Mouse (Mus musculus) stomach, embryonic 16.5 days (tissue): ENCODE measurements at regions not wholly inside any gene's neighbourhood (a gene's known extent, or its start where the extent isn't known, plus 50 kb on each side); places are given as distances from the start of the nearest gene placed in this dataset.

Experiments
- ATAC-seq: fragments of 200-750 bp; cut with Nextera tagmentation; 2 replicates; pipeline ENCODE4 v1.8.0; 2017; ENCODE audit warnings: moderate number of reproducible peaks, moderate TSS enrichment; ENCODE audit not compliant: insufficient read depth, low FRiP score
- H3K27ac ChIP-seq: fragments of 300-500 bp; sonication (generic); 2 replicates; pipeline ENCODE4 v1.5.1; 2014; ENCODE audit warnings: low read length
- H3K27me3 ChIP-seq: fragments of 300-500 bp; sonication (generic); 2 replicates; pipeline ENCODE4 v1.6.1; 2014; ENCODE audit warnings: low read length, control low read depth, mixed read lengths; ENCODE audit not compliant: control insufficient read depth, insufficient read depth
- H3K36me3 ChIP-seq: fragments of 300-500 bp; sonication (generic); 2 replicates; pipeline ENCODE4 v1.6.1; 2014; ENCODE audit warnings: low read length; ENCODE audit not compliant: control insufficient read depth, insufficient read depth
- H3K4me1 ChIP-seq: fragments of 300-500 bp; sonication (generic); 2 replicates; pipeline ENCODE4 v1.6.1; 2014; ENCODE audit warnings: low read length, control low read depth, mixed read lengths; ENCODE audit not compliant: control insufficient read depth, insufficient read depth
- H3K4me2 ChIP-seq: fragments of 300-500 bp; sonication (generic); 2 replicates; pipeline ENCODE4 v1.6.1; 2014; ENCODE audit warnings: low read depth, low read length, mixed read lengths
- H3K4me3 ChIP-seq: fragments of 300-500 bp; sonication (generic); replicated peaks from 2 replicates; pipeline ENCODE4 v1.5.1; 2014; ENCODE audit warnings: mild to moderate bottlenecking, low read length
- H3K9ac ChIP-seq: fragments of 300-500 bp; sonication (generic); 2 replicates; pipeline ENCODE4 v1.6.1; 2014; ENCODE audit warnings: low read length
- H3K9me3 ChIP-seq: fragments of 300-500 bp; sonication (generic); replicated peaks from 2 replicates; pipeline ENCODE4 v1.6.1; 2016; ENCODE audit warnings: low read length, control low read depth; ENCODE audit not compliant: control insufficient read depth
- WGBS: fragments of 180-500 bp; shearing (Covaris S2); extraction: QIAGEN DNeasy Blood & Tissue Kit; methylation state at CpG from one replicate; pipeline ENCODE4 v1.1.7; 2014; 5-methylcytosine and 5-hydroxymethylcytosine counted together

DNA sequence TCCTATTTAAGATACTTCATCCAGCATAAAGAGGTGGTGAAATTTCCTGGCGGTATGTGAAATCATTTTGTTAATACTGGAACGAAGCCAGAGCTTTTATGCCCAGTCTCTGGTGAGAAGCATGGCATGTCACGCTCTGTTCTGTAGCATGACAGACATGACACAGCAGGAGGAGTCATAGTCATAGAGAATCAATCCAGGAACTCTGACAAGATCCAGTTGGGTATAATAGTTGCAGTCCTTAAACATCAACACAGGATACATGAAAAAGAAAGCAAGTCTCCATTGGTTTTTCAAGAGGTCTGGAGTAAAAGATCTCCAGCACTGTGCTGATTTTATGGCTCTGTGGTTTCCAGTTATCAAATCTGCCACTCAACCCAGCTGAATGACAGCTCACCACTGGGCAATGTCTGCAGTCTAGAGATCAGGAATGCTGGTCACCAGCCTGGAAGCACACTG, 320.1 kb upstream of the Adgrl4 start:
- Histone ChIP-seq H3K27ac (no peak overlapping the region), H3K9ac (no peak overlapping the region), H3K9me3 (no peaks in the 10 kb centered on the region), H3K36me3 (no peaks in the 10 kb centered on the region), H3K4me3 (no peak overlapping the region), H3K4me1 (no peaks in the 10 kb centered on the region), H3K27me3 (no peaks in the 10 kb centered on the region), H3K4me2 (no peak overlapping the region)
- ATAC-seq, result no peak
- WGBS, result 71% methylated on average over 3 of the region's 3 CpGs

DNA sequence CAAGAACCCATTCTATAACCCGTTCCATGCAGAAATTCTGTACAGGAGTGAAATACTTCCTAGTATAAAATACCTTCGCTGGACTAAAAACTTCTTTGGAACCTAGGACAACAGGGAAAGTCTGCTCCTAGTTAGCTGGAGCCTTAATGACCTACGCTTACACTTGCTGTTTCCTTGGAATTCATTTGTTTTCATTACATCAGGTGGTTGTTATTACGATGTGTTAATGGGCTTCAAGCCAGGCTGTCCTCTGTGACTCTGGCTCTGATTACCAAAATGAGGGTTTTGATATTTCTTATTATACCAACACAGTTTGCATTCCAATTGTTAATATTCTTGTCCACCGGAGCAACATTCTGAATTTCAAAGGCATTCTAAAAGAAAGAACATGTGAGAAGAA, 313.6 kb upstream of the Adgrl4 start:
- H3K36me3 ChIP-seq, result no peaks in the 10 kb centered on the region
- H3K9me3 ChIP-seq, result no peaks in the 10 kb centered on the region
- H3K4me3 ChIP-seq, result no peak overlapping the region
- H3K4me1 ChIP-seq, result no peaks in the 10 kb centered on the region
- no peak for ATAC-seq
- no peak overlapping the region for H3K27ac ChIP-seq
- no peak overlapping the region for H3K9ac ChIP-seq
- H3K4me2 ChIP-seq, result no peak overlapping the region
- H3K27me3 ChIP-seq, result no peaks in the 10 kb centered on the region
- WGBS, result 74% methylated on average over 5 of the region's 5 CpGs

DNA sequence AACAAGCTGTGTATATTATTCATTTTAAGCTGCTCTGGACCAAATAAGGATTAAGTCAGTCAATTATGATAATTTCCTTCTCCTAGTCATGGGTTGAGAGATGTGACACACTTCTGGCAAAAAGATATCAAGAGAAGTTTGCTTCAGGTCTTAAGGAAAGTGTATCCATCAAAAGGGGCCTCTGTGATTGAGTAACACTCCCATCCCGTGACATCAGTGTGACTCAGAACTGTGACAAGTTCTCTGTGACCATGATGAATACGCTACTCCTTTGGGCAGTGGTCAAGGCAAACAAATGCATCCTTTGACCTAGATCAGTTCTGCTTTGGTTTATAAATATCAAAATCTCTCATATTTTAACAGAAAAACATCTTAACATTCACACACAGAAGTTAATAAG, 290.8 kb upstream of the Adgrl4 start:
- 80% methylated on average over 2 of the region's 2 CpGs for WGBS
- no peak overlapping the region for H3K4me2 ChIP-seq
- H3K9me3 ChIP-seq, result no peaks in the 10 kb centered on the region
- no peak overlapping the region for H3K9ac ChIP-seq
- H3K27ac ChIP-seq, result no peak overlapping the region
- ATAC-seq, result no peak
- no peaks in the 10 kb centered on the region for H3K27me3 ChIP-seq
- no peaks in the 10 kb centered on the region for H3K4me1 ChIP-seq
- H3K36me3 ChIP-seq, result no peaks in the 10 kb centered on the region
- no peak overlapping the region for H3K4me3 ChIP-seq

DNA sequence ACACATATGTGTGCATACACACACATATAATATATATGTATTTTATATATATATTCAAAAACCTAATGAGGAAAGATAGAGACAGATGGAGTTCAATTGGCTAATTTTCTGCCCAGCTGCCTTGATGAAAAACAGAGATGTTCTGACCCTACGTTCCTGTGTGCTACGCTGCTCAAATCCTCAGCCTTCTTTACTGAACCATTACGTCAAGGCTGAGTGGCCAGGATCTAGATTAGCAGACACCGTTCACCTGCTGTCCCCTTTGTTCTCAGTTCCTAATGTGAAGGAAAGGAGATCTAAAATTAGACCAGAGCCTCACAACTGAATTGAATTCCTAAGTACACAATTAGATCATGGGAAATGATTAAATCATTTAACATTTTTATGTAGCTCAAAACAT, 284.3 kb upstream of the Adgrl4 start:
- no peaks in the 10 kb centered on the region for H3K9me3 ChIP-seq
- no peaks in the 10 kb centered on the region for H3K36me3 ChIP-seq
- H3K4me2 ChIP-seq, result no peak overlapping the region
- WGBS, result 41% methylated on average over 4 of the region's 4 CpGs
- H3K27me3 ChIP-seq, result no peaks in the 10 kb centered on the region
- no peaks in the 10 kb centered on the region for H3K4me1 ChIP-seq
- H3K9ac ChIP-seq, result no peak overlapping the region
- ATAC-seq, result no peak
- no peak overlapping the region for H3K4me3 ChIP-seq
- H3K27ac ChIP-seq, result no peak overlapping the region

DNA sequence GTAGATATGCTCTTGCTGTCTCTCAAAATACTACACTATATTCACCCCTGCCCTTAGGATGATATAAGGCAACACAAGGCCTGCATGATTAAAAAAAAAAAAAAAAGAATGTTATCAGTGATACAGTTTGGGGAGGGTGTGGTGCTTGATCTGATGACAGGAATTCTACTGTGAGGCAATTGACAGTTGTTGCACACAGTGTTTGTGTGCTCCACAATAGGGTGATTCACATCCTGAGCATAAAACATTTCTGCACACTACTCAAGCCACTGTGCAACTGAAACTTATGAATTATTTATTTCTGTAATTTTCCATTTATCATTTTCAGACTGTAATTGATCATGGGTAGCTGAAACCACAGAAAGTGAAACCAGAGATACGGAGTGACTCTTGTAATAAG, 277.2 kb upstream of the Adgrl4 start:
- no peak for ATAC-seq
- H3K4me1 ChIP-seq, result no peaks in the 10 kb centered on the region
- WGBS, result 82% methylated on average over 1 of the region's 1 CpGs

GRCm38 (mm10) chr3:151182132-151182531, 255.6 kb upstream of the Adgrl4 start:
- Histone ChIP-seq H3K4me1 (no peaks in the 10 kb centered on the region), H3K9ac (no peak overlapping the region), H3K4me3 (no peak overlapping the region), H3K4me2 (no peak overlapping the region), H3K9me3 (no peaks in the 10 kb centered on the region), H3K27ac (no peak overlapping the region), H3K36me3 (no peaks in the 10 kb centered on the region), H3K27me3 (no peaks in the 10 kb centered on the region)
- 55% methylated on average over 2 of the region's 2 CpGs for WGBS
- ATAC-seq, result no peak

More for the DNA sequence above, 277.2 kb upstream of the Adgrl4 start:
- Histone ChIP-seq H3K27me3 (no peaks in the 10 kb centered on the region), H3K36me3 (no peaks in the 10 kb centered on the region), H3K9me3 (no peaks in the 10 kb centered on the region), H3K4me2 (no peak overlapping the region), H3K4me3 (no peak overlapping the region), H3K9ac (no peak overlapping the region), H3K27ac (no peak overlapping the region)

GRCm38 (mm10) chr3:151192092-151192491, 245.6 kb upstream of the Adgrl4 start:
- Histone ChIP-seq H3K27ac (no peak overlapping the region), H3K4me3 (no peak overlapping the region), H3K4me2 (no peak overlapping the region), H3K36me3 (no peaks in the 10 kb centered on the region), H3K4me1 (no peaks in the 10 kb centered on the region), H3K27me3 (no peaks in the 10 kb centered on the region), H3K9me3 (no peaks in the 10 kb centered on the region), H3K9ac (no peak overlapping the region)
- no peak for ATAC-seq
- 79% methylated on average over 2 of the region's 2 CpGs for WGBS

- H3K27ac ChIP-seq, result no peak overlapping the region
- no peaks in the 10 kb centered on the region for H3K4me1 ChIP-seq
- H3K4me2 ChIP-seq, result no peak overlapping the region
- H3K9me3 ChIP-seq, result no peaks in the 10 kb centered on the region
- H3K4me3 ChIP-seq, result no peak overlapping the region
- no peaks in the 10 kb centered on the region for H3K27me3 ChIP-seq
- no peak overlapping the region for H3K9ac ChIP-seq
- ATAC-seq, result no peak
- 84% methylated on average over 4 of the region's 4 CpGs for WGBS
- H3K36me3 ChIP-seq, result no peaks in the 10 kb centered on the region
Observed at GRCm38 (mm10) chr3:151210978-151211377, 226.7 kb upstream of the Adgrl4 start.

- Histone ChIP-seq H3K4me1 (no peaks in the 10 kb centered on the region), H3K4me2 (no peak overlapping the region), H3K4me3 (no peak overlapping the region), H3K36me3 (no peaks in the 10 kb centered on the region), H3K9me3 (no peaks in the 10 kb centered on the region), H3K27ac (no peak overlapping the region), H3K27me3 (no peaks in the 10 kb centered on the region), H3K9ac (no peak overlapping the region)
- ATAC-seq, result no peak
- WGBS, result 65% methylated on average over 3 of the region's 3 CpGs
Observed at GRCm38 (mm10) chr3:151216764-151217502, 220.8 kb upstream of the Adgrl4 start.
